Mouse (Mus musculus) small intestine, adult 2 months (tissue): ENCODE measurements around the gene Lrsam1.

Experiments
- CTCF ChIP-seq: fragments of 200-500 bp; IDR thresholded peaks from 2 replicates; pipeline ENCODE4 v1.5.1; 2012; ENCODE audit warnings: low read depth, mild to moderate bottlenecking, control low read depth, inconsistent platforms, low read length, moderate library complexity, mixed read lengths; ENCODE audit not compliant: insufficient replicate concordance, insufficient read length; ENCODE audit errors: extremely low read depth
- POLR2A ChIP-seq: fragments of 200-500 bp; IDR thresholded peaks from 2 replicates; pipeline ENCODE4 v1.6.1; 2012; ENCODE audit warnings: low read depth, mild to moderate bottlenecking, control low read depth, inconsistent platforms, low read length, moderate library complexity

GRCm38 (mm10) chr2:32992130-32992529 is 30.7 kb upstream of the Lrsam1 start:
- TF ChIP-seq CTCF (no peak), POLR2A (no peak)
